Mouse (Mus musculus) liver, embryonic 11.5 days (tissue): Measurements from ENCODE around the gene Fasn. TPM values are rescaled to one million over a fixed set of nuclear protein-coding genes. Genes with fewer than 3 reads are reported as not detected.
A peak's percentile ranks its signal among the peaks of the same experiment; 100 is the strongest.

Experiments
- ATAC-seq: fragments of 200-750 bp; cut with Nextera tagmentation; replicated peaks from 2 replicates; pipeline ENCODE4 v1.8.0; 2017; ENCODE audit warnings: moderate number of reproducible peaks, mild to moderate bottlenecking, moderate TSS enrichment, moderate library complexity; ENCODE audit not compliant: low FRiP score
- DNase-seq: peaks from one replicate; pipeline ENCODE4 v3.0.0-alpha.2; 2017; ENCODE audit warnings: low spot score
- H3K27ac ChIP-seq: fragments of 300-500 bp; sonication (generic); 2 replicates; pipeline ENCODE4 v1.5.1; 2014; ENCODE audit warnings: mild to moderate bottlenecking, low read depth, low read length, control low read depth
- H3K27me3 ChIP-seq: fragments of 300-500 bp; sonication (generic); replicated peaks from 2 replicates; pipeline ENCODE4 v1.6.1; 2014; ENCODE audit warnings: low read length, mixed read lengths; ENCODE audit not compliant: control insufficient read depth, insufficient read depth
- H3K36me3 ChIP-seq: fragments of 300-500 bp; sonication (generic); 2 replicates; pipeline ENCODE4 v1.6.1; 2014; ENCODE audit warnings: mild to moderate bottlenecking, low read length, moderate library complexity, mixed read lengths; ENCODE audit not compliant: control insufficient read depth, insufficient read depth
- H3K4me1 ChIP-seq: fragments of 300-500 bp; sonication (generic); replicated peaks from 2 replicates; pipeline ENCODE4 v1.6.1; 2014; ENCODE audit warnings: low read length, mixed read lengths; ENCODE audit not compliant: control insufficient read depth, insufficient read depth
- H3K4me2 ChIP-seq: fragments of 300-500 bp; sonication (generic); 2 replicates; pipeline ENCODE4 v1.6.1; 2014; ENCODE audit warnings: mild to moderate bottlenecking, control low read depth, moderate library complexity
- H3K4me3 ChIP-seq: fragments of 300-500 bp; sonication (generic); 2 replicates; pipeline ENCODE4 v1.5.1; 2014; ENCODE audit warnings: low read depth, low read length, control low read depth
- H3K9ac ChIP-seq: fragments of 300-500 bp; sonication (generic); 2 replicates; pipeline ENCODE4 v1.6.1; 2014; ENCODE audit warnings: low read depth, low read length, control low read depth
- H3K9me3 ChIP-seq: fragments of 300-500 bp; sonication (generic); 2 replicates; pipeline ENCODE4 v1.6.1; 2016; ENCODE audit warnings: low read length, inconsistent platforms, mixed read lengths; ENCODE audit not compliant: control insufficient read depth
- WGBS: fragments of 180-500 bp; shearing (Covaris S2); extraction: QIAGEN DNeasy Blood & Tissue Kit; methylation state at CpG from one replicate; pipeline ENCODE4 v1.1.7; 2014; 5-methylcytosine and 5-hydroxymethylcytosine counted together
- polyA plus RNA-seq: library from polyadenylated mRNA; unstranded; fragments of >200 nt; fragmentation: Nextera tagmentation; extraction: Ambion mirVana; gene quantifications from 2 replicates; pipeline ENCODE4 v1.2.1, GENCODE M21; 2014

Gene Fasn
- polyA plus RNA-seq, 1 experiment from 2014 or later, result 71.3 TPM

GRCm38 (mm10) chr11:120808010-120808409 lies 16.3 kb downstream of the Fasn start:
- H3K9ac ChIP-seq, result no peak overlapping the region
- 81% methylated on average over 12 of the region's 12 CpGs for WGBS
- H3K36me3 ChIP-seq, result peaks cover 70% of the 10 kb centered on the region
- H3K4me3 ChIP-seq, result no peak overlapping the region
- no peaks in the 10 kb centered on the region for H3K9me3 ChIP-seq
- no peak overlapping the region for H3K27ac ChIP-seq
- no peak overlapping the region for H3K4me2 ChIP-seq
- DNase-seq (no peak), ATAC-seq (no peak)
- H3K4me1 ChIP-seq, result no peaks in the 10 kb centered on the region
- no peaks in the 10 kb centered on the region for H3K27me3 ChIP-seq

- Histone ChIP-seq H3K27ac (no peak overlapping the region), H3K27me3 (no peaks in the 10 kb centered on the region), H3K9me3 (no peaks in the 10 kb centered on the region), H3K36me3 (peaks cover 46% of the 10 kb centered on the region), H3K4me3 (no peak overlapping the region), H3K4me1 (no peaks in the 10 kb centered on the region), H3K4me2 (no peak overlapping the region), H3K9ac (no peak overlapping the region)
- no peak for ATAC-seq
- DNase-seq, result no peak
- WGBS, result 85% methylated on average over 7 of the region's 7 CpGs
Measured at GRCm38 (mm10) chr11:120805375-120806298, 18.7 kb downstream of the Fasn start.

GRCm38 (mm10) chr11:120804769-120805168 lies 19.6 kb downstream of the Fasn start:
- Histone ChIP-seq H3K27me3 (no peaks in the 10 kb centered on the region), H3K4me2 (no peak overlapping the region)
- WGBS, result 69% methylated on average over 4 of the region's 4 CpGs

GRCm38 (mm10) chr11:120804274-120804673 lies 20.1 kb downstream of the Fasn start:
- WGBS, result 72% methylated on average over 7 of the region's 7 CpGs
- Histone ChIP-seq H3K27ac (no peak overlapping the region), H3K4me2 (no peak overlapping the region), H3K4me3 (no peak overlapping the region), H3K9me3 (no peaks in the 10 kb centered on the region), H3K27me3 (no peaks in the 10 kb centered on the region), H3K9ac (no peak overlapping the region), H3K36me3 (peaks cover 32% of the 10 kb centered on the region), H3K4me1 (peaks cover 5% of the 10 kb centered on the region; the same call in 1 of the 2 replicates)
- no peak for ATAC-seq
- DNase-seq, result no peak

More at GRCm38 (mm10) chr11:120804769-120805168, 19.6 kb downstream of the Fasn start:
- DNase-seq (no peak), ATAC-seq (no peak)
- H3K27ac ChIP-seq, result no peak overlapping the region
- H3K4me1 ChIP-seq, result peaks cover 5% of the 10 kb centered on the region; the same call in 1 of the 2 replicates
- H3K36me3 ChIP-seq, result peaks cover 37% of the 10 kb centered on the region
- no peak overlapping the region for H3K9ac ChIP-seq
- H3K4me3 ChIP-seq, result no peak overlapping the region
- no peaks in the 10 kb centered on the region for H3K9me3 ChIP-seq

- DNase-seq (peak; percentile 84), ATAC-seq (peak; percentile 57)
- 10% methylated on average over 10 of the region's 10 CpGs for WGBS
- no peaks in the 10 kb centered on the region for H3K36me3 ChIP-seq
- H3K9ac ChIP-seq, result peak overlapping the region; percentile 20; the same call in 1 of the 2 replicates
- no peaks in the 10 kb centered on the region for H3K27me3 ChIP-seq
- no peak overlapping the region for H3K4me3 ChIP-seq
- peaks cover 9% of the 10 kb centered on the region for H3K4me1 ChIP-seq
- peak overlapping the region; percentile 33 for H3K4me2 ChIP-seq
- no peak overlapping the region; the same call in 1 of the 2 replicates for H3K27ac ChIP-seq
- H3K9me3 ChIP-seq, result no peaks in the 10 kb centered on the region
Measured at GRCm38 (mm10) chr11:120800061-120800904, 24.1 kb downstream of the Fasn start.

- H3K9me3 ChIP-seq, result no peaks in the 10 kb centered on the region
- H3K9ac ChIP-seq, result no peak overlapping the region
- DNase-seq (no peak), ATAC-seq (no peak)
- H3K36me3 ChIP-seq, result peaks cover 2% of the 10 kb centered on the region; the same call in 1 of the 2 replicates
- no peak overlapping the region for H3K27ac ChIP-seq
- 62% methylated on average over 4 of the region's 6 CpGs for WGBS
- no peak overlapping the region for H3K4me3 ChIP-seq
- peak overlapping the region; percentile 33; the same call in 1 of the 2 replicates for H3K4me2 ChIP-seq
- H3K27me3 ChIP-seq, result no peaks in the 10 kb centered on the region
- H3K4me1 ChIP-seq, result peaks cover 17% of the 10 kb centered on the region
Measured at GRCm38 (mm10) chr11:120799316-120799890, 24.9 kb downstream of the Fasn start.

- Histone ChIP-seq H3K36me3 (peaks cover 12% of the 10 kb centered on the region), H3K9ac (no peak overlapping the region), H3K4me1 (peaks cover 17% of the 10 kb centered on the region), H3K4me3 (no peak overlapping the region), H3K27me3 (no peaks in the 10 kb centered on the region), H3K4me2 (no peak overlapping the region), H3K27ac (no peak overlapping the region), H3K9me3 (no peaks in the 10 kb centered on the region)
- 57% methylated on average over 3 of the region's 3 CpGs for WGBS
- DNase-seq, result no peak
- ATAC-seq, result no peak
Measured at GRCm38 (mm10) chr11:120798244-120798643, 26.1 kb downstream of the Fasn start.

- Histone ChIP-seq H3K9ac (peak overlapping the region; percentile 94), H3K27ac (0 out of 2 replicates have a peak overlapping the region, but pooled peaks have one; percentile 58), H3K27me3 (no peaks in the 10 kb centered on the region), H3K4me3 (peak overlapping the region; percentile 100), H3K9me3 (no peaks in the 10 kb centered on the region), H3K4me2 (peak overlapping the region; percentile 91), H3K36me3 (peaks cover 29% of the 10 kb centered on the region), H3K4me1 (peaks cover 17% of the 10 kb centered on the region)
- ATAC-seq (no peak), DNase-seq (no peak)
- 28% methylated on average over 8 of the region's 8 CpGs for WGBS
Measured at GRCm38 (mm10) chr11:120796614-120796946, 27.8 kb downstream of the Fasn start.
